Mouse (Mus musculus) olfactory bulb, adult 2 months (tissue): Measurements from ENCODE around the gene Sik1.

Experiments
- CTCF ChIP-seq: fragments of 200-500 bp; IDR thresholded peaks from 2 replicates; pipeline ENCODE4 v1.5.1; 2012; ENCODE audit warnings: low read depth, mild to moderate bottlenecking, low read length, moderate library complexity; ENCODE audit not compliant: insufficient read depth
- POLR2A ChIP-seq: fragments of 200-500 bp; IDR thresholded peaks from 2 replicates; pipeline ENCODE4 v1.6.1; 2012; ENCODE audit warnings: mild to moderate bottlenecking, low read depth, low read length, moderate library complexity; ENCODE audit not compliant: insufficient read depth

GRCm38 (mm10) chr17:31832577-31832964, 23.0 kb downstream of the Sik1 start:
- TF ChIP-seq CTCF (no peak), POLR2A (no peak)
